Mouse (Mus musculus): ENCODE measurements around the gene Fgfr2. TPM values are rescaled to one million over a fixed set of nuclear protein-coding genes. Genes with fewer than 3 reads are reported as not detected.

Gene Fgfr2
- polyA plus RNA-seq, 1 experiment from 2014 or later: 17.2 TPM

GRCm38 (mm10) chr7:130211411-130211810 lies 2911.7 kb downstream of the Fgfr2 start:
- no peak overlapping the region for H3K4me3 ChIP-seq
- H3K9ac ChIP-seq: no peak overlapping the region
- peaks cover 8% of the 10 kb centered on the region for H3K4me1 ChIP-seq (replicated peaks)
- WGBS: 65% methylated on average over 5 of the region's 5 CpGs
- ATAC-seq (replicated peaks; ENCODE audit: insufficient number of reproducible peaks, insufficient read depth, low FRiP score, low read depth): no peak
- H3K36me3 ChIP-seq: no peaks in the 10 kb centered on the region
- no peak overlapping the region for H3K27ac ChIP-seq
- no peaks in the 10 kb centered on the region for H3K27me3 ChIP-seq
- no peak overlapping the region for H3K4me2 ChIP-seq
- no peaks in the 10 kb centered on the region for H3K9me3 ChIP-seq (replicated peaks)

GRCm38 (mm10) chr7:130208601-130209000 lies 2914.5 kb downstream of the Fgfr2 start:
- no peaks in the 10 kb centered on the region for H3K36me3 ChIP-seq
- H3K27ac ChIP-seq: no peak overlapping the region
- no peak overlapping the region for H3K4me2 ChIP-seq
- no peak overlapping the region for H3K4me3 ChIP-seq
- H3K9ac ChIP-seq: no peak overlapping the region
- H3K9me3 ChIP-seq (replicated peaks): no peaks in the 10 kb centered on the region
- peaks cover 11% of the 10 kb centered on the region; the same call in 1 of the 2 replicates for H3K4me1 ChIP-seq (replicated peaks)
- no peak for ATAC-seq (replicated peaks; ENCODE audit: insufficient number of reproducible peaks, insufficient read depth, low FRiP score, low read depth)
- 91% methylated on average over 4 of the region's 4 CpGs for WGBS
- no peaks in the 10 kb centered on the region for H3K27me3 ChIP-seq

- H3K4me1 ChIP-seq (replicated peaks): peaks cover 11% of the 10 kb centered on the region; the same call in 1 of the 2 replicates
- no peaks in the 10 kb centered on the region for H3K36me3 ChIP-seq
- 48% methylated on average over 6 of the region's 6 CpGs for WGBS
- H3K27me3 ChIP-seq: no peaks in the 10 kb centered on the region
- H3K4me3 ChIP-seq: no peak overlapping the region
- H3K27ac ChIP-seq: no peak overlapping the region
- no peak overlapping the region for H3K4me2 ChIP-seq
- no peak overlapping the region for H3K9ac ChIP-seq
- H3K9me3 ChIP-seq (replicated peaks): no peaks in the 10 kb centered on the region
- ATAC-seq (replicated peaks; ENCODE audit: insufficient number of reproducible peaks, insufficient read depth, low FRiP score, low read depth): no peak
These were observed 2917.0 kb downstream of the Fgfr2 start for GRCm38 (mm10) chr7:130206181-130206582.

GRCm38 (mm10) chr7:130205140-130205539 lies 2918.0 kb downstream of the Fgfr2 start:
- Histone ChIP-seq H3K9ac (no peak overlapping the region), H3K27ac (no peak overlapping the region), H3K4me1 (replicated peaks) (peaks cover 11% of the 10 kb centered on the region; the same call in 1 of the 2 replicates), H3K27me3 (no peaks in the 10 kb centered on the region), H3K4me2 (no peak overlapping the region), H3K9me3 (replicated peaks) (no peaks in the 10 kb centered on the region), H3K36me3 (no peaks in the 10 kb centered on the region), H3K4me3 (no peak overlapping the region)
- WGBS: 78% methylated on average over 7 of the region's 7 CpGs
- no peak for ATAC-seq (replicated peaks; ENCODE audit: insufficient number of reproducible peaks, insufficient read depth, low FRiP score, low read depth)

- Histone ChIP-seq H3K4me2 (no peak overlapping the region), H3K36me3 (no peaks in the 10 kb centered on the region), H3K27me3 (no peaks in the 10 kb centered on the region), H3K27ac (no peak overlapping the region), H3K9me3 (replicated peaks) (no peaks in the 10 kb centered on the region), H3K4me1 (replicated peaks) (peaks cover 5% of the 10 kb centered on the region; the same call in 1 of the 2 replicates), H3K4me3 (no peak overlapping the region), H3K9ac (no peak overlapping the region)
- no peak for ATAC-seq (replicated peaks; ENCODE audit: insufficient number of reproducible peaks, insufficient read depth, low FRiP score, low read depth)
- 83% methylated on average over 8 of the region's 8 CpGs for WGBS
These were observed 2922.1 kb downstream of the Fgfr2 start for GRCm38 (mm10) chr7:130201020-130201419.

- H3K4me1 ChIP-seq (replicated peaks): no peaks in the 10 kb centered on the region
- ATAC-seq (replicated peaks; ENCODE audit: insufficient number of reproducible peaks, insufficient read depth, low FRiP score, low read depth): no peak
- no peak overlapping the region for H3K4me3 ChIP-seq
- no peak overlapping the region for H3K9ac ChIP-seq
- H3K36me3 ChIP-seq: no peaks in the 10 kb centered on the region
- H3K27me3 ChIP-seq: no peaks in the 10 kb centered on the region
- H3K4me2 ChIP-seq: no peak overlapping the region
- no peaks in the 10 kb centered on the region for H3K9me3 ChIP-seq (replicated peaks)
- WGBS: 76% methylated on average over 9 of the region's 9 CpGs
- no peak overlapping the region for H3K27ac ChIP-seq
These were observed 2923.2 kb downstream of the Fgfr2 start for GRCm38 (mm10) chr7:130199951-130200350.

GRCm38 (mm10) chr7:130199317-130199716 lies 2923.8 kb downstream of the Fgfr2 start:
- Histone ChIP-seq H3K36me3 (no peaks in the 10 kb centered on the region), H3K9ac (no peak overlapping the region), H3K4me3 (no peak overlapping the region), H3K27me3 (no peaks in the 10 kb centered on the region), H3K4me1 (replicated peaks) (no peaks in the 10 kb centered on the region), H3K4me2 (no peak overlapping the region), H3K9me3 (replicated peaks) (no peaks in the 10 kb centered on the region), H3K27ac (no peak overlapping the region)
- WGBS: 59% methylated on average over 5 of the region's 5 CpGs
- ATAC-seq (replicated peaks; ENCODE audit: insufficient number of reproducible peaks, insufficient read depth, low FRiP score, low read depth): no peak

GRCm38 (mm10) chr7:130195081-130195480 lies 2928.1 kb downstream of the Fgfr2 start:
- WGBS: 74% methylated on average over 2 of the region's 2 CpGs
- H3K27ac ChIP-seq: no peak overlapping the region
- no peaks in the 10 kb centered on the region for H3K27me3 ChIP-seq
- no peaks in the 10 kb centered on the region for H3K36me3 ChIP-seq
- ATAC-seq (replicated peaks; ENCODE audit: insufficient number of reproducible peaks, insufficient read depth, low FRiP score, low read depth): no peak
- H3K4me2 ChIP-seq: no peak overlapping the region
- H3K9ac ChIP-seq: no peak overlapping the region
- H3K4me1 ChIP-seq (replicated peaks): no peaks in the 10 kb centered on the region
- H3K4me3 ChIP-seq: no peak overlapping the region
- no peaks in the 10 kb centered on the region for H3K9me3 ChIP-seq (replicated peaks)

GRCm38 (mm10) chr7:130190329-130190975 lies 2932.7 kb downstream of the Fgfr2 start:
- H3K36me3 ChIP-seq: no peaks in the 10 kb centered on the region

GRCm38 (mm10) chr7:130189901-130190300 lies 2933.2 kb downstream of the Fgfr2 start:
- H3K4me2 ChIP-seq: no peak overlapping the region
- no peaks in the 10 kb centered on the region for H3K9me3 ChIP-seq (replicated peaks)
- H3K27ac ChIP-seq: no peak overlapping the region
- H3K9ac ChIP-seq: no peak overlapping the region
- H3K27me3 ChIP-seq: no peaks in the 10 kb centered on the region
- no peaks in the 10 kb centered on the region for H3K36me3 ChIP-seq
- H3K4me3 ChIP-seq: no peak overlapping the region
- no peak for ATAC-seq (replicated peaks; ENCODE audit: insufficient number of reproducible peaks, insufficient read depth, low FRiP score, low read depth)
- 89% methylated on average over 4 of the region's 4 CpGs for WGBS
- H3K4me1 ChIP-seq (replicated peaks): no peaks in the 10 kb centered on the region

More at GRCm38 (mm10) chr7:130190329-130190975, 2932.7 kb downstream of the Fgfr2 start:
- no peak for ATAC-seq (replicated peaks; ENCODE audit: insufficient number of reproducible peaks, insufficient read depth, low FRiP score, low read depth)
- H3K4me3 ChIP-seq: no peak overlapping the region
- H3K4me2 ChIP-seq: no peak overlapping the region
- no peak overlapping the region for H3K9ac ChIP-seq
- no peaks in the 10 kb centered on the region for H3K27me3 ChIP-seq
- H3K27ac ChIP-seq: no peak overlapping the region
- no peaks in the 10 kb centered on the region for H3K9me3 ChIP-seq (replicated peaks)
- WGBS: 55% methylated on average over 15 of the region's 15 CpGs
- no peaks in the 10 kb centered on the region for H3K4me1 ChIP-seq (replicated peaks)

- no peak for ATAC-seq (replicated peaks; ENCODE audit: insufficient number of reproducible peaks, insufficient read depth, low FRiP score, low read depth)
- Histone ChIP-seq H3K27ac (no peak overlapping the region), H3K4me1 (replicated peaks) (no peaks in the 10 kb centered on the region), H3K9ac (no peak overlapping the region), H3K27me3 (no peaks in the 10 kb centered on the region), H3K4me2 (no peak overlapping the region), H3K4me3 (no peak overlapping the region), H3K9me3 (replicated peaks) (no peaks in the 10 kb centered on the region), H3K36me3 (no peaks in the 10 kb centered on the region)
- WGBS: 82% methylated on average over 2 of the region's 2 CpGs
These were observed 2935.0 kb downstream of the Fgfr2 start for GRCm38 (mm10) chr7:130188108-130188507.

GRCm38 (mm10) chr7:130184864-130185263 lies 2938.3 kb downstream of the Fgfr2 start:
- ATAC-seq (replicated peaks; ENCODE audit: insufficient number of reproducible peaks, insufficient read depth, low FRiP score, low read depth): no peak
- Histone ChIP-seq H3K36me3 (peaks cover 3% of the 10 kb centered on the region; the same call in 1 of the 2 replicates), H3K4me3 (no peak overlapping the region), H3K9me3 (replicated peaks) (no peaks in the 10 kb centered on the region), H3K27ac (no peak overlapping the region), H3K9ac (no peak overlapping the region), H3K27me3 (no peaks in the 10 kb centered on the region), H3K4me1 (replicated peaks) (peaks cover 3% of the 10 kb centered on the region; the same call in 1 of the 2 replicates), H3K4me2 (no peak overlapping the region)
- WGBS: 72% methylated on average over 5 of the region's 5 CpGs
